Mouse (Mus musculus) liver, embryonic 14.5 days (tissue): ENCODE results near the gene Efna3.

Source experiments
- CTCF ChIP-seq: IDR thresholded peaks from 2 replicates; pipeline ENCODE4 v1.5.1; 2016; ENCODE audit warnings: antibody characterized with exemption, low read depth, control low read depth
- EP300 ChIP-seq: IDR thresholded peaks from 2 replicates; pipeline ENCODE4 v1.6.1; 2016; ENCODE audit warnings: antibody characterized with exemption, low read depth

DNA sequence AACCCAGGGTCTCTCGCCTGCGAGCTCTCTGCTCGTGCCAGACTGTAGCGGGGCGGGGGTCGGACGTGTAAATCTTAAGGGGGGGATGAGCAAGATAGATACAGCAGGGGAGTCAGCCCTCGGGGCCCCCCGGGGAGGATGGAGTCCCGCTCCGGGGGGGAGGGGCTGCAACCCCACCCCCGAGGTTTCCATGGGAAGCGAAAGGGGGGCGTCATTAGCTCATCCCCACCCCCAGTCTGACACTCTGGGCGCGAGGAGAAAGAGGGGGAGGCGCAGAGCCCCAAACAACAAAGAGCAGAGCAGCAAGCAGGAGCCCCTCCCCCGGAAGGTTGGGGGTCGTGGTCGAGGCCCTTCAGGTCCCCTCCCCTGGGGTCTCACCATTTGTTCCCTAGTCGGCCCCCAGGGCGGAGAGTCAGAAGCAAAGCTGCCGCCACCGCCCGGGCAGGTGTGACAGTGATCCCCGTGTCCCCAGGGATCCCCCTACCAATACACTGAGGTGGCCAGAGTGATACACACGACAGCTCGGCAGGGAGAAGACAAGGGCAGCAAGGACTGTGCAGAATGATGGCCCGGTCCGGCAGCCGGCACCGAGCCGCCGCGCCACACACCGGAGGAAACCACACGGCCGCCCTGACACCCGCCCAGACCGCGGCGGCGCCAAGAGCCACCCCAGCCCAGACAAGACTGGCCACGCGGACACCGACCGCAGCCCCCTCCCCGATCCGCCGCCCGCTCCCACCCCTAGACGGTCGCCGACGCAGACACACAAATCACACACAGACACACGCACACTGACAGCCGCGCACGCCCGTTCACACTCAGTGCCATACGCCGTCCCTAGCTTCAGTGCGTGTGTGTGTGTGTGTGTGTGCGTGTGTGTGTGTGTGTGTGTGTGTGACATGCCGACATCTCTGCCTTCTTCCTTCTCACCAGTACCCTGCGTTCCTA, 1.3 kb downstream of the Efna3 start:
- no peak for TF ChIP-seq CTCF
- no peak for TF ChIP-seq EP300
